Mouse (Mus musculus) spleen, adult 2 months (tissue): Measurements from ENCODE around the gene Elmsan1.

Experiments used
- CTCF ChIP-seq: fragments of 200-500 bp; IDR thresholded peaks from 2 replicates; pipeline ENCODE4 v1.5.1; 2011; ENCODE audit warnings: mild to moderate bottlenecking, inconsistent platforms; ENCODE audit not compliant: insufficient read depth, insufficient read length, insufficient replicate concordance; ENCODE audit errors: extremely low read depth
- POLR2A ChIP-seq: fragments of 200-500 bp; IDR thresholded peaks from 2 replicates; pipeline ENCODE4 v1.6.1; 2011; ENCODE audit warnings: low read depth, low read length, inconsistent platforms

GRCm38 (mm10) chr12:84184979-84185378 lies 33.7 kb downstream of the Elmsan1 start:
- no peak for TF ChIP-seq CTCF
- TF ChIP-seq POLR2A, result no peak
